Mouse (Mus musculus) naive thymus-derived CD4-positive, alpha-beta T cell, adult 2 months (primary cell): ENCODE measurements around the gene Wsb2.
"Not testable (repeated sequence)": the region's sequence is repeated elsewhere in the genome, so short reads cannot be mapped to it uniquely, and the experiment has no call there.

Experiments used
- DNase-seq: peaks from one replicate; pipeline ENCODE4 v3.0.0-alpha.2; 2011; ENCODE audit warnings: low read depth

Wsb2 gene

GRCm38 (mm10) chr5:117357478-117358247, 559 bp downstream of the Wsb2 start:
- DNase-seq: peak; percentile 60

GRCm38 (mm10) chr5:117358248-117358630, 1.1 kb downstream of the Wsb2 start:
- DNase-seq: no peak

GRCm38 (mm10) chr5:117358725-117359124, 1.6 kb downstream of the Wsb2 start:
- peak; percentile 73 for DNase-seq

- no peak for DNase-seq
These were observed 2.6 kb downstream of the Wsb2 start for GRCm38 (mm10) chr5:117359497-117360227.

- no peak for DNase-seq
These were observed 3.1 kb downstream of the Wsb2 start for GRCm38 (mm10) chr5:117360228-117360515.

- no peak for DNase-seq
These were observed 3.8 kb downstream of the Wsb2 start for GRCm38 (mm10) chr5:117360631-117361541.

GRCm38 (mm10) chr5:117361590-117361989, 4.5 kb downstream of the Wsb2 start:
- DNase-seq: no peak

GRCm38 (mm10) chr5:117363066-117363782, 6.1 kb downstream of the Wsb2 start:
- no peak for DNase-seq

GRCm38 (mm10) chr5:117364821-117365220, 7.7 kb downstream of the Wsb2 start:
- DNase-seq: no peak

GRCm38 (mm10) chr5:117365904-117366561, 8.9 kb downstream of the Wsb2 start:
- no peak for DNase-seq

GRCm38 (mm10) chr5:117367206-117367605, 10.1 kb downstream of the Wsb2 start:
- no peak for DNase-seq

- no peak for DNase-seq
These were observed 13.5 kb downstream of the Wsb2 start for GRCm38 (mm10) chr5:117370592-117370991.

GRCm38 (mm10) chr5:117373418-117373817, 16.3 kb downstream of the Wsb2 start:
- no peak for DNase-seq

- DNase-seq: no peak
These were observed 17.4 kb downstream of the Wsb2 start for GRCm38 (mm10) chr5:117374372-117375049.

- no peak for DNase-seq
These were observed 19.2 kb downstream of the Wsb2 start for GRCm38 (mm10) chr5:117376331-117376761.

GRCm38 (mm10) chr5:117377731-117378130, 20.6 kb downstream of the Wsb2 start:
- DNase-seq: not testable (repeated sequence)

GRCm38 (mm10) chr5:117380199-117380598, 23.1 kb downstream of the Wsb2 start:
- no peak for DNase-seq

GRCm38 (mm10) chr5:117381785-117382184, 24.7 kb downstream of the Wsb2 start:
- no peak for DNase-seq

GRCm38 (mm10) chr5:117383198-117383597, 26.1 kb downstream of the Wsb2 start:
- DNase-seq: no peak

- DNase-seq: peak; percentile 77
These were observed 31.2 kb downstream of the Wsb2 start for GRCm38 (mm10) chr5:117388296-117388751.

GRCm38 (mm10) chr5:117388877-117389276, 31.8 kb downstream of the Wsb2 start, which contains the start of gene Rfc5:
Gene Rfc5 (minus strand): TSS chr5:117389047.
- peak; percentile 94 for DNase-seq
